Mouse (Mus musculus) bone marrow, adult 2 months (tissue): ENCODE measurements around the gene Txnrd1. TPM values are rescaled to one million over a fixed set of nuclear protein-coding genes. Genes with fewer than 3 reads are reported as not detected.

Source experiments
- H3K27ac ChIP-seq: fragments of 200-500 bp; 2 replicates; pipeline ENCODE4 v1.5.1; 2012; ENCODE audit warnings: low read depth, mild to moderate bottlenecking, control low read depth, inconsistent platforms, low read length; ENCODE audit not compliant: control insufficient read depth, poor library complexity, insufficient read depth
- H3K4me1 ChIP-seq: fragments of 200-500 bp; 2 replicates; pipeline ENCODE4 v1.6.1; 2011; ENCODE audit warnings: low read length; ENCODE audit not compliant: control insufficient read depth, insufficient read depth
- H3K4me3 ChIP-seq: fragments of 200-500 bp; replicated peaks from 2 replicates; pipeline ENCODE3; 2011; ENCODE audit warnings: mild to moderate bottlenecking, low read depth, low read length, control low read depth; ENCODE audit not compliant: control insufficient read depth
- CTCF ChIP-seq: fragments of 200-500 bp; IDR thresholded peaks from 2 replicates; pipeline ENCODE4 v1.5.1; 2011; ENCODE audit warnings: low read length, control low read depth; ENCODE audit not compliant: control insufficient read depth, insufficient read depth
- POLR2A ChIP-seq: fragments of 200-500 bp; IDR thresholded peaks from 2 replicates; pipeline ENCODE4 v1.6.1; 2011; ENCODE audit warnings: low read depth, mild to moderate bottlenecking, control low read depth, low read length, borderline replicate concordance; ENCODE audit not compliant: control insufficient read depth
- WGBS: fragments of 180-500 bp; shearing (Covaris S2); methylation state at CpG from one replicate; pipeline ENCODE4 v1.1.7; 2018; 5-methylcytosine and 5-hydroxymethylcytosine counted together
- polyA plus RNA-seq: library from polyadenylated mRNA; stranded (reverse); fragments of >200 nt; gene quantifications from 2 replicates; pipeline ENCODE4 v1.2.4, GENCODE M21; 2011; ENCODE audit warnings: low replicate concordance; ENCODE audit not compliant: missing spikeins, insufficient read depth, insufficient read length

Txnrd1 gene
- 13.1 and 20.2 TPM in 2 replicates for polyA plus RNA-seq

DNA sequence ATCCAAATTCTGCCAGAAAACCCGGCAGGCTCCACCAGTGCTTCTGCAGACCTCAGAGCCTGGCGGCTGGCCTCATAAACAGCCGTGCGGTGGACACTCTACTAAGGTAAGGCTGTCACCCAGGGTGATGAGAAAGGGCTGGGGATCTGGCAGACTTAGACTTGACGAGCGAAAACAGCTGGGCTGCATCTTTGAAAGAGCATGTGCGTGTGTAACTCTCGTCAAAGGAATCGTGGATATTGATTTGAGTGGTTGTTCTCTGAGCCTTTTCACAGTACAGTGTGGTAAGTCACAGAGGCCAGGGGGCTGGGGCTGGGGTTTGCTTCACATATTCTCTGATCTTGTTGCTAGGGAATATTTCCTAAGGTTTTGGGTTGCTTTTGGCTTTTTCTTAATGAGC is at the start of gene Txnrd1:
Gene Txnrd1, plus strand, starts transcription at position 26 of the 400 bp plus-strand sequence.
- no peaks in the 10 kb centered on the region for H3K4me1 ChIP-seq
- H3K4me3 ChIP-seq = no peak within 1 kb of the TSS
- WGBS = 86% methylated on average over 9 of the region's 9 CpGs
- H3K27ac ChIP-seq = no peak within 1 kb of the TSS
- TF ChIP-seq POLR2A = no peak
- no peak for TF ChIP-seq CTCF

DNA sequence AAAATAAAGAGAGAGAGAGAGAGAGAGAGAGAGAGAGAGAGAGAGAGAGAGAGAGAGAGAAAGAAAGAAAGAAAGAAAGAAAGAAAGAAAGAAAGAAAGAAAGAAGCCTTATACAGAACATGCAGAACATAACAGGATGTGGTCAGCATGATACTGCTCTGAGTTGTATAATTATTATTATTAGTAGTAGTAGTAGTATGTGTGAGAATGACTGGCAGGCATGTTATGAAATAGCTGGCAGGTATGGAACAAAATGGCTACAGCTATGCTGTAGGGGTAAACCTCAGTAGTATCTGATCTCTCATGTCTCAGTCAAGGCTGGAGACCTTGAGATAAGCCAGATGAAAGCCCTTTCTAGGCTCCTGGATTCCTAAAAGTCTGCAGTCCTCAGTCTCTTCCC is 44.6 kb upstream of the Txnrd1 start:
- Histone ChIP-seq H3K27ac (no peak overlapping the region), H3K4me3 (no peak overlapping the region), H3K4me1 (no peaks in the 10 kb centered on the region)
- TF ChIP-seq CTCF (no peak), POLR2A (no peak)

DNA sequence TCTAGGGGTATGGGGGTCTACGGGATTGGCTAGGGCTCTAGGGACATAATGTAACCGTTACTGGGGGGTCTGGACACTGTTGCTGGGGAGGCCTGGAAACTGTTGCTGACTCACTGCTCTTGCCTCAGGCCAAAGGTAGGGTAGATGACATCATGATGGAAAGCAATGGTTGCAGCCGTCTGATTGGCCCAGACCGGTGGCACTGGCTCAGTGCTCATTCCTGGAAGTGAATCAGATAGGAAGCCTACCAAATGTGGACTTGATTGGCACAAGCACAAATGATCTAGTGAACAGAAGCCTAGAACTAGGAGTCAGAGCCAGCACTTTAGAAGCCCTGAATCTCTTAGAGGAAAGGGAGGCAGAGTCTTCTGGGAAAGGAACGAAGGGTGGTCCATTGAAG is 43.2 kb upstream of the Txnrd1 start:
- H3K4me1 ChIP-seq = peaks cover 1% of the 10 kb centered on the region
- 81% methylated on average over 5 of the region's 5 CpGs for WGBS
- no peak overlapping the region for H3K27ac ChIP-seq
- no peak for TF ChIP-seq CTCF
- TF ChIP-seq POLR2A = no peak
- no peak overlapping the region for H3K4me3 ChIP-seq

DNA sequence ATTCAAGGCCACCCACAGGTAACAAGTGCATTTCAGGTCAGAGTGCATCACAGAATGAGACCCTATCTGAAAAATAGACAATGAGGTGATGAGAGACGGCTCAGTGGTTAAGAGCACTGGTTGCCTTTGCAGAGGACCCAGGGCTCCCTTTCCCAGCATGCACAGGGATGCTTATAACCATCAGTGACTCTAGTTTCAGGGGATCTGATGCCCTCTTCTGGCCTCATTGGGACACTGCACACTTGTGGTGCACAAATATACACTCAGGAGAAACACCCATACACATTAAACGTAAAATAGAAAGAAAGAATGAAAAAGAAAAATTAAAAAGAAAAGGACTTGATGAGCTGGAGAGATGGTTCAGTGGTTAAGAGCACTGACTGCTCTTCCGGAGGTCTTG is 42.0 kb upstream of the Txnrd1 start:
- TF ChIP-seq CTCF = no peak
- Histone ChIP-seq H3K4me3 (no peak overlapping the region), H3K27ac (no peak overlapping the region), H3K4me1 (peaks cover 1% of the 10 kb centered on the region)
- 90% methylated on average over 3 of the region's 3 CpGs for WGBS

DNA sequence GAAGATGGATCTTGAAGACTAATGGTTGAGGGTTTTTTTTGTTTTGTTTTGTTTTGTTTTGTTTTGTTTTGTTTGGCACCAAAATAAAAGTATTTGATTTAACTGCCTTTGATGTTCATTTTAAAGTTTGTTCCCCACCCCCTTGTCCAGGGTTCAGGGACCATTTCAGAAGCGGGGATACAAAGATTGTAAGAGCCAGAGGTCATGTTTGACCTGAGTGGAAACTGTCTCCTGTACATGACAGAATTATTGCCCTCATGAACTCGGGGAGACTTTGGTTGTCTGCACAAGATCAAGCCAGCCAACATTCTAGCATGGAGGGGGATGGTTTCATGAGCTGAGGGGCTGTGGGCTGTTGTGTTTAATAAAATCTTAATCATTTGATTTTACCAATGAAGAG is 41.4 kb upstream of the Txnrd1 start:
- 74% methylated on average over 2 of the region's 2 CpGs for WGBS
- H3K27ac ChIP-seq = no peak overlapping the region
- no peak overlapping the region for H3K4me3 ChIP-seq
- peaks cover 4% of the 10 kb centered on the region for H3K4me1 ChIP-seq
- no peak for TF ChIP-seq POLR2A
- TF ChIP-seq CTCF = no peak

DNA sequence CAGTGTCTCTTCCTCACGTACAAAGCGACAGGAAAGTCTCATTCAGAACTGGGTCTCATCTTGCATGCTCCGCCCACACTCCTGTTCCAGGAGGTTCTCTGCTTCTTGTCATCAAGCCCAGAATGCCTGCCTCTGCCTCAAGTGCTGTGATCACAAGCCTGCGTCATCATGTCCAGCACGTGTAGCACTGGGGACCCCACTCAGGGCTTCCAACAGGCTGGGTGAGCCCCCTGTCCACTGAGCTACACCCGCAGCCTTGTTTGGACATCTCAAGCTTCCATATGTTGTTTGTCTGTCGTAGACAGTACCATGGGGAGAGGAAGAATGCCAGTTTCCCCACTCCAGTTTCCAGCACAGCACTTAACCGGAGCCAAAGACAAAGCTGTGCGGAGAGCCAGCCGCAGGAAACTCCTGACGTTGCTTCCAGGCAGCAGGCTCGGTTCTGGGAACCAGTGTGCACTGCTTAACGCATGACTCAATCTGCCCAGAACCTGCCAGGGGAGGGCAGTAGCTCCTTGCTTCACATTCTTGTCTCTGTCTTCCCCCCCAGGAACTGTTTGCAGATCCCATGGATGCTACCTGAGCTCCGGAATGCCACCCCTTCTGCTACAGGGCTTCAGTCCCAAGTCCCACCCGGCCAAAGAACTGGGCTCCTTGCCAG is 38.5 kb upstream of the Txnrd1 start:
- H3K27ac ChIP-seq = no peak overlapping the region
- peaks cover 4% of the 10 kb centered on the region for H3K4me1 ChIP-seq
- H3K4me3 ChIP-seq = no peak overlapping the region
- TF ChIP-seq POLR2A = no peak
- TF ChIP-seq CTCF = peak; percentile 29; the same call in 1 of the 2 replicates
- WGBS = 17% methylated on average over 15 of the region's 15 CpGs

DNA sequence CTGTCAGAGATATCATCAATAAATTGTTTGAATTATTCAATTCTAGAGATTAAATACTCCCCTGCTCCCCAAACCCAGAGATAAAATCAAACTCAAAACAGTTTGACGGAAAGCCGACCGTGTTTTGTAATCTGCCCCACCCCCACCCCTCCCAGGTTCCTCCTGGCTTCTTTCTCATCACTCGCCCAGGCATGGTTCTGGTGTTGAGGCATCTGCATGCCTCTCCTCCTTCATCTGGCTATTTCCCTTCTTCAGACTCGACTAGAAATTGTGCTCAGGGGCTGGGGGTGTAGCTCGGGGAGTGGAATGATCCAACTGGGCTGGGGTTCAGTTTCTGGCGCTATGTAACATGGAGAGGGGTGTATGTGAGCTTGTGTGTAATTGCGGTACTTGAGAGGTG is 38.0 kb upstream of the Txnrd1 start:
- no peak overlapping the region for H3K4me3 ChIP-seq
- TF ChIP-seq CTCF (no peak), POLR2A (no peak)
- no peak overlapping the region for H3K27ac ChIP-seq
- 28% methylated on average over 8 of the region's 8 CpGs for WGBS
- peaks cover 4% of the 10 kb centered on the region for H3K4me1 ChIP-seq

DNA sequence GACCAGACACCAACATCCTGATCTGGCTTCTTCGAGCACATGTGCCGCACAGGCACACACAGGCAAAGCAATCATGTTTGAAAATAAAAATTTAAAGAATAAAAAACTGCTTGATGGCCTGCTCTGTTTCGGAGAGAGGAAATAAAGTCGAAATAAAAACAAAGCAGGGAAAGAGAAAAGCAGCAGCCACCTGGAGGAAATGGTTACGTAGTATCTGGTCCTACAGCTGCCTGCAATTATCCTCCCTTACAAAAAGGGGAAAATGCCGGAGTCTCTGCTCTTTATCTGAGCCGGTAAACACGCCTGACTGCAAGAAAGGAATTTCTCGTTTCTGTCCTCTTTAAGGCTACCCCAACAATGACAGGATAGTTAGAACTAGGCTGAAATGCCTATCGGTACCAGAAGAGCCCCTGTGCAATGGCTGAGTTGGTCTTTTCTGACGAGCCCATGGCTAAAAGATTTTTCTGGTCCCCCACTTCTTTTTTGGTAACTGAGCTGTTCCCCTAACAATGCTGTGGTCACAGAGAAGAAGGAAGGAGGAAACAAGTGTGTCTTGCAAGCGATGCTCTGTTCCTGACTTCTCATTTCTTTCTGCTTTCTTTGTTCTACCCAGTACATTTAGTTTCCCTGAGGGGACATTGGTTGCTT is 37.2 kb upstream of the Txnrd1 start:
- H3K4me1 ChIP-seq = peaks cover 4% of the 10 kb centered on the region
- H3K27ac ChIP-seq = no peak overlapping the region
- TF ChIP-seq CTCF (no peak), POLR2A (no peak)
- WGBS = 4% methylated on average over 12 of the region's 12 CpGs
- no peak overlapping the region for H3K4me3 ChIP-seq
